Mouse (Mus musculus): Measurements from ENCODE around the gene Dip2c.

- no peak for TF ChIP-seq CTCF (IDR thresholded peaks at IDR 0.05)
- no peak for TF ChIP-seq EP300 (IDR thresholded peaks at IDR 0.05)
These were observed 53.1 kb downstream of the Dip2c start for GRCm38 (mm10) chr13:9329307-9329915.
